14 mouse cellular contexts compared by ENCODE assay signal in the genomic region with DNA sequence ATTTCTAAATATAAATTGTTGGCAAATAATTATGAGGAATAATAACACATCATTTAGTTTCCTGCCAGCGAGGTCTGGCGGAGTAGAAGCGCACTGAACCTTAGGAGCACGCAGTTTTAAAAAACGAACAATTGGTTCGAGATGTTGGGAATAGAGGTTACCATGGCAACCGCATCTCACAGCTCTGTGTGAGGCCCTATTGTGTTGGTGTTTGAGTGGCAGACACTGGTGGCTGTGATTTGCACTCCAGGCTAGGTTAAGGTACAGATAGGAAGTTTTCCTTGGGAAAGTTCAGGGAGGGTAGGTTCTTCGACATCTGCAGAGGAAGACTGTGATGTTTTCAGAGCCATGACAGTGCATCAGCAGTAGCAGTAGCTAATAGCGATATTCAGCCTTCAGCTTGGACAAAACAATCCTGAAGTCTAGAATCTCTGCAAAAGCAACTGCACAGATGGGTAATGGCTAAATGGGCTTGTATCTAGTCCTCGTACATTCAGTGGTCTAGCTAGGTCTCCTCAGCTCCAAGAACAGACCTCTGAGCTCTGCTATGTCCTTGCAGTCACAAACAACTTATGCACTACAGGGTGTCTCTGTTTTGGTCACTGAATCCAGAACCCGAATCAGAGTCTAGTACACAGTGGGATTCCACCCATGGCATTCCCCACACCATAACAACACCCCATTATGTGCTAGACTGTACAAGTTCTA. TPM values are rescaled to one million over a fixed set of nuclear protein-coding genes. Genes with fewer than 3 reads are reported as not detected.
A peak's percentile ranks its signal among the peaks of the same experiment; 100 is the strongest.
DNase-seq lines count a peak whose midpoint lies in the region; ATAC-seq and TF ChIP-seq lines count a peak whose summit lies in the region.
"Had no signal": no experiment of that assay in that cellular context is flagged by ENCODE, and none has a peak within 500 bp of the region (broad histone marks: within the 10 kb centered on the region; RNA-seq: fewer than 3 reads in every experiment).

No protein-coding gene starts in this region.

- H3K9ac ChIP-seq in hindbrain, embryonic 12.5 days: no peak overlapping the region
- no peak overlapping the region for H3K9ac ChIP-seq in midbrain, embryonic 15.5 days
- H3K9ac ChIP-seq: heart, embryonic 13.5 days; limb, embryonic 12.5 days; lung, embryonic 15.5 days had no signal

- H3K9me3 ChIP-seq in hindbrain, embryonic 12.5 days (replicated peaks): no peaks in the 10 kb centered on the region
- no peaks in the 10 kb centered on the region for H3K9me3 ChIP-seq in midbrain, embryonic 15.5 days
- H3K9me3 ChIP-seq: heart, embryonic 13.5 days; limb, embryonic 12.5 days; lung, embryonic 15.5 days had no signal

- H3K4me3 ChIP-seq in hindbrain, embryonic 12.5 days: no peak overlapping the region
- H3K4me3 ChIP-seq in midbrain, embryonic 15.5 days: no peak overlapping the region
- no peak overlapping the region for H3K4me3 ChIP-seq in gastrocnemius, adult 2 months
- H3K4me3 ChIP-seq: heart, embryonic 13.5 days; limb, embryonic 12.5 days; lung, embryonic 15.5 days had no signal

- 0 out of 2 replicates have a peak overlapping the region, but pooled peaks have one; percentile 2 for H3K27ac ChIP-seq in hindbrain, embryonic 12.5 days
- H3K27ac ChIP-seq in midbrain, embryonic 15.5 days: peak overlapping the region; percentile 18; the same call in 1 of the 2 replicates
- no peak overlapping the region for H3K27ac ChIP-seq in gastrocnemius, adult 2 months
- H3K27ac ChIP-seq: heart, embryonic 13.5 days; limb, embryonic 12.5 days; lung, embryonic 15.5 days had no signal

- WGBS in hindbrain, embryonic 12.5 days: 32% methylated on average over 11 of the region's 11 CpGs
- 21% methylated on average over 11 of the region's 11 CpGs for WGBS in midbrain, embryonic 15.5 days

- DNase-seq in ZHBTc4 (ENCODE audit: low read depth, low spot score): peak; percentile 53
- peak; percentile 49 for DNase-seq in brain, embryonic 18.5 days (ENCODE audit: low read depth, low spot score)
- DNase-seq in frontal cortex, postnatal 36 days (ENCODE audit: low spot score in 2 of 2): no peak
- no peak for DNase-seq in gastrocnemius, adult 2 months
- no peak for DNase-seq in cerebellum, adult 9-11 months
- DNase-seq: kidney, postnatal 36 days; right cerebral cortex, adult 18-20 months; thymus, postnatal 4 days had no signal

- H3K4me2 ChIP-seq in hindbrain, embryonic 12.5 days (replicated peaks): 0 out of 2 replicates have a peak overlapping the region, but pooled peaks have one; percentile 4
- H3K4me2 ChIP-seq in midbrain, embryonic 15.5 days: no peak overlapping the region
- H3K4me2 ChIP-seq: heart, embryonic 13.5 days; limb, embryonic 12.5 days; lung, embryonic 15.5 days had no signal

- no peaks in the 10 kb centered on the region for H3K36me3 ChIP-seq in hindbrain, embryonic 12.5 days
- no peaks in the 10 kb centered on the region for H3K36me3 ChIP-seq in midbrain, embryonic 15.5 days (replicated peaks)
- H3K36me3 ChIP-seq: heart, embryonic 13.5 days; limb, embryonic 12.5 days; lung, embryonic 15.5 days had no signal

- no peaks in the 10 kb centered on the region; the same call in 1 of the 2 replicates for H3K27me3 ChIP-seq in hindbrain, embryonic 12.5 days
- H3K27me3 ChIP-seq in midbrain, embryonic 15.5 days (replicated peaks): no peaks in the 10 kb centered on the region
- H3K27me3 ChIP-seq: lung, embryonic 15.5 days had no signal

- TF ChIP-seq CTCF in gastrocnemius, adult 2 months (IDR thresholded peaks at IDR 0.05): no peak

- intact Hi-C loops in gastrocnemius, adult 2 months (cut with DNase I): no loop called here

- H3K4me1 ChIP-seq in hindbrain, embryonic 12.5 days: peaks cover 6% of the 10 kb centered on the region
- H3K4me1 ChIP-seq in midbrain, embryonic 15.5 days: peaks cover 11% of the 10 kb centered on the region; the same call in 1 of the 2 replicates
- H3K4me1 ChIP-seq: heart, embryonic 13.5 days; limb, embryonic 12.5 days; lung, embryonic 15.5 days had no signal

- peak; percentile 84 for ATAC-seq in hindbrain, embryonic 12.5 days (ENCODE audit: low FRiP score)
- peak; percentile 93 for ATAC-seq in midbrain, embryonic 15.5 days (replicated peaks)
- ATAC-seq: inflammation-experienced regulatory T-cells, adult 6 months had no signal

RNA-seq across cellular contexts. Expression of gene Cpsf6, which starts 46.2 kb away (rescaled TPM):
- polyA plus RNA-seq in hindbrain, embryonic 12.5 days (2016; fragmentation: Nextera tagmentation; extraction: Ambion mirVana): 231 and 248 TPM in 2 replicates
- 148 and 154 TPM in 2 replicates for polyA plus RNA-seq in midbrain, embryonic 15.5 days (2015; fragmentation: Nextera tagmentation; extraction: Ambion mirVana)
- 10 to 100 TPM; 21.8 to 26.0 TPM for total RNA-seq in gastrocnemius, adult 2 months (2021)

Comparison
In these comparisons a context has a peak if more than half of its experiments do, and no peak if none do; other contexts are left out.
1. DNase-seq: peak in ZHBTc4 (single experiment) and brain, embryonic 18.5 days (single experiment); none in frontal cortex, postnatal 36 days (0 of 2), gastrocnemius, adult 2 months (single experiment) and cerebellum, adult 9-11 months (single experiment).